Mouse (Mus musculus) granulocyte monocyte progenitor cell, adult 5-6 weeks (primary cell): Measurements from ENCODE around the gene B3glct. TPM values are rescaled to one million over a fixed set of nuclear protein-coding genes. Genes with fewer than 3 reads are reported as not detected.

Experiments used
- ATAC-seq: replicated peaks from 2 replicates; pipeline ENCODE4 v1.8.0; 2016; ENCODE audit warnings: mild to moderate bottlenecking, moderate TSS enrichment, inconsistent platforms; ENCODE audit not compliant: poor library complexity, severe bottlenecking
- total RNA-seq, 2 experiments: library from RNA; stranded (forward) in 1 of 2; stranded (reverse) in 1 of 2; fragments of 200-712, 200-1000 nt in 1 of 2; fragments of >200 nt in 1 of 2; fragmentation: Nextera tagmentation in 1 of 2; gene quantifications; 2 replicates each; pipeline ENCODE4 v1.2.3; 2014 to 2017

Gene B3glct
- total RNA-seq, 2 experiments from 2014 or later, result 10.1 to 10.4 TPM

GRCm38 (mm10) chr5:149742286-149742685, 64.3 kb downstream of the B3glct start:
- ATAC-seq, result no peak

DNA sequence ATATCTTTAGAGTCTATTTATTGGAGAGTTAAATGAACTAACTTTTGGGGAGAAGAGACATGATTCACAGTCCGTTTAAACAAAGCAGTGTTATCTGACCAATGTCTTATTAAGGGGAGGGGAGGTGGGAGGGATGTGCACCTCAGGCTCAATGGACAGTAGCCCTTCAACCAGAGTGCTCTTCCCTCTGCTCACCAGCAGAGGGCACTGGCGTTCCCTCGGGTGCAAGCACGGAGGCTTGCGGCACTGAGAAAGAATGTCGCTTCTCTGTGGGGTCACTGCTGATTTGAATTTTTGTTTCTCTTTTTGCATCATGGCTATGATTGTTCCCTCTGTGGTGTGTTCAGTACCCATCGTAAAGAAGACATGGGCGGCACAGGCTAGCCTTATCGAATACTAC, 67.0 kb downstream of the B3glct start:
- no peak for ATAC-seq

DNA sequence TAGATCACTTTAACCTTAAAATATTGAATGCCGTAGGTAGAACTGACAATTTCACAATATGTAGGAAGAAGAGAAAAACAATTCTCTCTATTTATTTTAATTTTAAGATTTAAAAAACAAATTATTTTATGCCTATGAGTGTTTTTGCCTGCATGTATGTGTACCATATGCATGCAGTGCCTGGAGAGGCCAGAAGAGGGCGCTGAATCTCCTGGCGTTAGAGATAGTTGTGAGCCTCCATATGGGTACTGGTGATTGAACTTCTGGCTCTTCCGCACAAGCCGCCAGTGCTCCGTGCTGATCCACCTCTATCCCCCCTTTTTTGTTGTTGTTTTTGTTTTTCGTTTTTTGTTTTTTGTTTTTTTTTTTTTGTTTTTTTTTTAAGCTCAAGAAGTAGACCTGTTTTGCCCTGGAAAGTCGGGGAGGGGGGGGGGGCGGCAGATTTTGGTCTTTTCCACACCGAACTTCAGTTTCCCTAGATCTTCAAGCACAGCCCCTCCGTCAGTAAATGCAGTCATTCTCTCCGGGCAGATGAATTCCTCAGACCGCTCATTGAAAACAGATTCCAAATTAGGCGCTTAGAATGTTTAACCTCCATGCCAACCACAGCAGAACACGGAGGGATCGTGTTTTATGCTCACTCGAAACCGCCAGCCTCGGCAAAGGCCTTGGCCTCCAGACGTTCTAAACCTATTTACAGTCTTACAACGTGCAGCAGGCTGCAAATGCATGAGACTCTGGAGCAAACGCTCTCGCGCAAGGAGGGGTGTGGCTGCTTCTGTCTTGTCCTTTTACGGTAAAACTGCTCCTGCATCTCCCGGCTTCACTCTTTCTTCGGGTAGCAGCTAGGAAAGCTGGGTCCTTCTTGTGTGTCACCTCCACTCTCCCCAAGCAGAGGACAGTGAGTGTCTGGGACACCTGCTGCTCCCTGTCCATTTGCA, 70.9 kb downstream of the B3glct start:
- no peak for ATAC-seq

- no peak for ATAC-seq
Observed at GRCm38 (mm10) chr5:149751861-149752260, 73.8 kb downstream of the B3glct start.

- no peak for ATAC-seq
Observed at GRCm38 (mm10) chr5:149753073-149753472, 75.0 kb downstream of the B3glct start.

DNA sequence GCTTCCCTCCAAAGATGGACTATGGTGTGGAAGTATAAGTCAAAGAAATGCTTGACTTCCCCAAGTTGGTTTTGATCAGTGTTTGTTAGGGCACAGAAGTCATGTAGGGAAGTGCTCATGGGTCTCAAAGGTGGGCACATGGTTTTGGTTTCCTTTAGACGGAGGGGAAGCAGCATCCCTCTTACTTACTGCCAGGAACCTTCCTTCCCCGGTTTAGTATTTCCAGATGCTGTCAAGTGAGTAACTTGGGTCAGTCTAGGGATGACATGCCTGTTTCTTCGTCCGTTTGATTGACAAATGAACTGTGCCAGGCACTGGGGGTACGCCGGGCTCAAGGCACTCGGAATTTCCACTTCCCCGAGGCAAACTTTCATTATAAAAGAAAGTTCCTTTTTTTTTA, 89.1 kb downstream of the B3glct start:
- ATAC-seq, result no peak; the same call in 1 of the 2 replicates

- ATAC-seq, result no peak
Observed at GRCm38 (mm10) chr5:149767651-149768301, 89.7 kb downstream of the B3glct start.

DNA sequence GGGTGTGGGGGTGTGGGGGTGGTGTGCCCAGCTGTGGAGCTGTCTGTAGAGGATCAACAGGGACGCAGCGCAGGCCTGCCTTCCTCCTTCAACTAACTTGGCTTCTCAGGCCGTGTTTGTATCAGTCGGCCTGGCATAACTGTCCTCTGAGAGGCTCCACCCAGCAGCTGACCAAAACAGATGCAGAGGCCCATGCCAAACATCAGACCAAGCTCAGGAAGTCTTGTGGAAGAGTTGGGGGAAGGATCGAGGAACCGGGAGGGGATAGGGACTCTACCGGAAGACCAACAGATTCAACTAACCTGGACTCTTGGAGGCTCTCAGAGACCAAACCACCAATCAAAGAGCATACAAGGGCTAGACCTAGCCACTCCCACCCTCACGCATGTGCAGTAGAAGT, 91.6 kb downstream of the B3glct start:
- ATAC-seq, result no peak

- no peak for ATAC-seq
Observed at GRCm38 (mm10) chr5:149776038-149776437, 98.0 kb downstream of the B3glct start.

DNA sequence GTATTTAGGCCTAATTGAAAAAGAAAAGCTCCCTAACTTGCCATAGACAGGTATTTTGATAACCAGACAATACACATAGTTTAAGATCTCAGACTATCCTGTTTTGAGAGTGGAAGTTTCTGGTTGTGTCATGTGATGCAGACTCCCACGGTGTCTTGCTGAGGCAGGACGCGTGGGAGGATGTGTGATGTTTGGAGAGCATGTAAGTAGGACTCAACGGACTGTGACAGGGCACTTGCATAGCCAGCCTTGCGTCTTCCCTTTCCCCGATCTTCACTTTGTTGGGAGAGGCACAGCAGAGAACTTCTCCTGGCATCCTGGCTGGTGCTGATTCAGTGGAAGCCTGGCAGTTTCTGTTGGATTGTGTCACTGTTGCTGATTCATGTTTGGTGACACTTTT, 101.7 kb downstream of the B3glct start:
- no peak for ATAC-seq

- ATAC-seq, result no peak; the same call in 1 of the 2 replicates
Observed at GRCm38 (mm10) chr5:149780411-149780810, 102.4 kb downstream of the B3glct start.

DNA sequence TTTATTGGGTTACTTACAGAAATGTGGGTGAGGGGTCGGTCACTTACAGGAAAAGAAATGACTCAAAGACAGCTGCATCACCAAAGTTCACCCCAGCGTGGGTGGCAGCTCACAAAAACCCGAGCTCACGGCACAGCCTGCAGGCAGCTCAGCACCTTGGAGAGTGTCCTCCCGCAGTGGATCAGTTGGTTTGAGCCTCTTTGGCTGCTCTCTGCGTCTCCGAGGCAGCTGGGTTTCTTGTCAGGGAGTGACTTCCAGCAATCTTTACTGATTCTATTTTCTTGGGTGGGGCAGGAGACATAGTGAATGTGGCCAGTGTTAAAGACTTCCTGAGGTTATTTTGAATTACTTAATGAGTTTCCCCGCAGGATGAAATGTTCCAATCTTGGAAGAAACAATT, 112.1 kb downstream of the B3glct start:
- ATAC-seq, result no peak

GRCm38 (mm10) chr5:149810071-149810470, 132.0 kb downstream of the B3glct start:
- no peak for ATAC-seq

- no peak for ATAC-seq
Observed at GRCm38 (mm10) chr5:149811835-149812234, 133.8 kb downstream of the B3glct start.

Other genes starting within 250 kb of the B3glct start
- not detected in 2 replicates for gene Tex26, start 238.6 kb upstream of the B3glct start, total RNA-seq (2014; fragmentation: Nextera tagmentation)
- gene Tex26, start 238.6 kb upstream of the B3glct start, total RNA-seq (2017), result 0.98 TPM in 1 of 2 replicates, not detected in the other
- not detected in 2 replicates for gene Wdr95, start 149.6 kb upstream of the B3glct start, total RNA-seq (2014; fragmentation: Nextera tagmentation)
- not detected in 2 replicates for gene Wdr95, start 149.6 kb upstream of the B3glct start, total RNA-seq (2017)
- gene Hsph1, start 41.9 kb upstream of the B3glct start, total RNA-seq (2014; fragmentation: Nextera tagmentation), result 44.5 and 46.7 TPM in 2 replicates
- gene Hsph1, start 41.9 kb upstream of the B3glct start, total RNA-seq (2017), result 27.7 and 42.5 TPM in 2 replicates